Mouse (Mus musculus) mouse embryonic stem cell (cell line): ENCODE results near the gene Syt7.

Experiments
- in situ Hi-C, 2 experiments: fragments of 300-500 bp; cut with MboI; formaldehyde crosslinking; loops; 1 replicate in 1 of 2; 3 replicates in 1 of 2; pipeline ENCODE4 v1.14.3; 2019 to 2020; ENCODE audit warnings: low sequenced_read_pairs in 2 of 2, low pct_unique_long_range_greater_than_20kb in 1 of 2, mixed read lengths in 1 of 2; ENCODE audit not compliant: unreplicated experiment in 1 of 2

Gene Syt7

GRCm38 (mm10) chr19:10486264-10486738 is 97.4 kb downstream of the Syt7 start:
- in situ Hi-C loops: loop anchor here in 1 of 2 experiments (5.0 to 10.0 kb wide), 3 partner anchors 34 to 229 kb away; no protein-coding TSS in a partner anchor

- in situ Hi-C loops: loop anchor here in 1 of 2 experiments (10.0 kb wide), 1 partner anchor 171 kb away; no protein-coding TSS in a partner anchor
Measured at GRCm38 (mm10) chr19:10495670-10496069, 106.8 kb downstream of the Syt7 start.

GRCm38 (mm10) chr19:10496976-10497375 is 108.1 kb downstream of the Syt7 start:
- in situ Hi-C loops: loop anchor here in 1 of 2 experiments (10.0 kb wide), 1 partner anchor 172 kb away; no protein-coding TSS in a partner anchor

GRCm38 (mm10) chr19:10497512-10498160 is 108.7 kb downstream of the Syt7 start:
- in situ Hi-C loops: loop anchor here in 1 of 2 experiments (10.0 kb wide), 1 partner anchor 173 kb away; no protein-coding TSS in a partner anchor

DNA sequence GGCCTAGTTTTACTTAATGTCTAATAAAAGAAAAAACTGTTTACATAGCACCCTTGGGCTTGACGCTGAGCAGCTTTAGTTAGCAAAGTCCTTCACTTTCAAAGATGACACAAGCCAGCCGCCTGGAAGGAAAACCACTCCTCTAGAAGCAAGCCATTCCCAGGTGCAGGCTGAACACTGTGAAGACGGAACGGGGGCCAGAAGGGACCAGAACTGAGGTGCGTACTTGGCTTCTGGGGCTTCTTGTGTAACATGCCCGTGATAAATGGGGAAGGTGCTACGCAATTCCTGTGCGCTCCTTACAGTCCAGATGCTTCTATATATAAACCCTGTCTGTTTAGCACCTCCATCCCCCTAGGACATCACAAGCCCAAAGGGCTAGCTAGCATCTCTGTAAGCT is 111.7 kb downstream of the Syt7 start:
- in situ Hi-C loops: no loop called here

GRCm38 (mm10) chr19:10502571-10502970 is 113.7 kb downstream of the Syt7 start:
- in situ Hi-C loops: no loop called here
